Comparison of ENCODE assay signal across 13 mouse cellular contexts in genomic region chr12:83426326-83426725, GRCm38 (mm10).
"Had no signal": no experiment of that assay in that cellular context is flagged by ENCODE, and none has a peak within 500 bp of the region (broad histone marks: within the 10 kb centered on the region; RNA-seq: fewer than 3 reads in every experiment).

No protein-coding gene starts in this region.

- ATAC-seq: intestine, postnatal 0 days had no signal

- DNase-seq: kidney, adult 8-10 months; kidney, postnatal 25 days; lung, embryonic 14.5 days; lung, postnatal 10 days; lung, postnatal 4 days; right cerebral cortex, postnatal 14 days; thymus, postnatal 4 days had no signal

- H3K27ac ChIP-seq: left cerebral cortex, adult 2 months; limb, embryonic 10.5 days; midbrain, embryonic 12.5 days; stomach, embryonic 15.5 days had no signal

- H3K9ac ChIP-seq: liver, embryonic 15.5 days; lung, embryonic 14.5 days; midbrain, embryonic 12.5 days; stomach, embryonic 15.5 days had no signal

- H3K36me3 ChIP-seq: limb, embryonic 10.5 days; liver, embryonic 15.5 days; midbrain, embryonic 12.5 days; stomach, embryonic 15.5 days had no signal

- H3K9me3 ChIP-seq: limb, embryonic 10.5 days; liver, embryonic 15.5 days; midbrain, embryonic 12.5 days; stomach, embryonic 15.5 days had no signal

- H3K4me3 ChIP-seq: left cerebral cortex, adult 2 months; limb, embryonic 10.5 days; liver, embryonic 15.5 days; midbrain, embryonic 12.5 days; stomach, embryonic 15.5 days had no signal

- H3K27me3 ChIP-seq: liver, embryonic 15.5 days; midbrain, embryonic 12.5 days; stomach, embryonic 15.5 days had no signal

- H3K4me2 ChIP-seq: lung, embryonic 14.5 days; midbrain, embryonic 12.5 days; stomach, embryonic 15.5 days had no signal
